Mouse (Mus musculus): ENCODE results near the gene Catsperg1. TPM values are rescaled to one million over a fixed set of nuclear protein-coding genes. Genes with fewer than 3 reads are reported as not detected.

Gene Catsperg1
- polyA plus RNA-seq, 1 experiment from 2014 or later, result 1.2 TPM

DNA sequence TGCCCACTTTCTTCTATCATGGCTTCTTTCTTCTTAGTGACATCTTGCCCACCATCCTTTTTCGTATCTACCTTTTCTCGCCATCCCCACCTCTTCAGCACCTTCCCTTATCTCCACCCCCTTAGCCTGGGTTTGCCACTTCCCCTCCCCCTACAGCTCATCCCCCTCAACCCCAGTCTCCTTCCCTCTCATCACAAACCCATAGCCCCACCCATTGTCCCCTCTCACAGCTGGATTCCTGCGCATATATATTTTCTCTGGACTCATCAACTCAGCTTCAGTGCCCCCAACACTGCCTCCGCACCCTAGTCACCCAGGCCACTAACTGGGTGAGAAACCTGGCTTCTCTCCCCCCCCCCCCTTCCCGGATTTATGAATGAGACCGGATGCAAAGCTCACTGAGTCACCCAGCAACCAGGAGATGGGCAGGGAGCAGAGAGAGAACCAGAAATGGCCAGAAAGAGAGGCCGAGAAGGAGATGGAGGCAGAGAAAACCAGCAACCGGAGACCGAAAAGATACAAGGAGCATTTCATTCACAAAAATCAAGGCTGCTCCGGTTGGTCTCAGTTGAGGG is 45.6 kb downstream of the Catsperg1 start:
- Histone ChIP-seq H3K4me3 (peak overlapping the region; percentile 64), H3K9ac (peak overlapping the region; percentile 75), H3K27ac (peak overlapping the region; percentile 81; the same call in 1 of the 2 replicates), H3K4me1 (peaks cover 49% of the 10 kb centered on the region), H3K27me3 (peaks cover 41% of the 10 kb centered on the region), H3K9me3 (replicated peaks) (no peaks in the 10 kb centered on the region), H3K36me3 (ENCODE audit: poor library complexity, severe bottlenecking) (peaks cover 14% of the 10 kb centered on the region), H3K4me2 (peak overlapping the region; percentile 81)
- ATAC-seq, result no peak
- 2% methylated on average over 10 of the region's 10 CpGs for WGBS

DNA sequence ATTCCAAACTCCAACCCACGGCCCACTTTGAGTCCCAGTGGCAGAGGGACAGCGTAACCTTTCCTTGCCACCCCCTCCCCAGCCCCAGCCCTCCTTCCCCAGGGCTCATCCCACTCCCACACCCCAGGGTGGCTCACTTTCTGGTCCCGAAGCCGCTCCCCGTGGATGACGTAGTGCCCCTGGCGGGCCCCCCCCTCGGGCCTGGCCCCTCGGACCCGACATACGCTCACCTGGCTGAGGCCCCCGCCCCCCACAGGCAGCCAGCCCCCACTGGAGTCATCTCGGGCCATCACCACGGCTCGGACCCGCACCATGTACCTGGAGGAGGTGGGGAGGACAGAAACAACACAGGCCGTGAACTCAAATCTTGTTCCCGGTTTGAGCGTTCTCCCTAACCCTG is 46.2 kb downstream of the Catsperg1 start:
- WGBS, result 13% methylated on average over 19 of the region's 19 CpGs
- ATAC-seq, result no peak
- peaks cover 9% of the 10 kb centered on the region for H3K36me3 ChIP-seq (ENCODE audit: poor library complexity, severe bottlenecking)
- no peaks in the 10 kb centered on the region for H3K9me3 ChIP-seq (replicated peaks)
- peaks cover 46% of the 10 kb centered on the region for H3K4me1 ChIP-seq
- H3K9ac ChIP-seq, result peak overlapping the region; percentile 43
- peak overlapping the region; percentile 81 for H3K4me2 ChIP-seq
- peaks cover 35% of the 10 kb centered on the region for H3K27me3 ChIP-seq
- peak overlapping the region; percentile 64 for H3K4me3 ChIP-seq
- H3K27ac ChIP-seq, result no peak overlapping the region

DNA sequence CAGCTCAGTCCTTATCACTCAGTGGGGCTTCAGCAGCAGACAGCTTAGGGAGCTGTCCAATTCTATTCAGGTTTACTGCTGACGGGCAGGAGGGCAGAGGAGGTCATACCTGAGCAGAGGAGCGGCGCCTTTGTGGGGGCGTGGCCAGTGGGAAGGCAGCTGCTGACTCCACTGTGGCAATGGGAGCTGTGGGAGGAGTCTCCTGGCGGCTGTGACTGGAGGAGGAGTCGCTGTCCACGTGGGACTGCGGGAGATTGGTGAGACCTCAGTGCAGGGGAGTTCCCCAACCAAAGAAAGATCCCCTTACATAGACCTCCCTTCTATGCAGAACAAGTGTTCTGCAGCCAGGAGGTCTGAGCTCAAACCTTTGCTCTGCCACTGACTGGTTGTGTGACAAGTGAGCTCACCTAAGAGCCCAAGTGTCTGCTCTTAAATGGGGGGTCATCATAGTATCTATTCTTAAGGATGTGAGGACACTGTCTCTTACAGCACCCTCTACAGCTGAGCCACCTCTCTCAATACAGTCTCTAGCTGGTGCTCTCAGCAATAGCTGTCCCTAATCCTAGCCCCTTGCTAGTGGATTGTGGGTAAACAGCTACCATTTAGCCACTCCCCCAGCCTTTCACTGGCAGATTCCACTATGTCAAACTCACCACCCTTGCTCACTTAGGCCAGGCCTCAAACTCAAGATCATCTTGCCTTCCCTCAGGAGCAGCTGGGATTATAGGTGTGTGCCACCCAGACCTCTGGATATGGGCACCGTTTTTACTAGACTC is 50.9 kb downstream of the Catsperg1 start:
- Histone ChIP-seq H3K27ac (no peak overlapping the region), H3K9ac (no peak overlapping the region), H3K4me1 (peaks cover 7% of the 10 kb centered on the region), H3K36me3 (ENCODE audit: poor library complexity, severe bottlenecking) (peaks cover 22% of the 10 kb centered on the region), H3K4me2 (no peak overlapping the region), H3K27me3 (peaks cover 30% of the 10 kb centered on the region), H3K9me3 (replicated peaks) (no peaks in the 10 kb centered on the region), H3K4me3 (no peak overlapping the region)
- WGBS, result 22% methylated on average over 9 of the region's 9 CpGs
- no peak for ATAC-seq

DNA sequence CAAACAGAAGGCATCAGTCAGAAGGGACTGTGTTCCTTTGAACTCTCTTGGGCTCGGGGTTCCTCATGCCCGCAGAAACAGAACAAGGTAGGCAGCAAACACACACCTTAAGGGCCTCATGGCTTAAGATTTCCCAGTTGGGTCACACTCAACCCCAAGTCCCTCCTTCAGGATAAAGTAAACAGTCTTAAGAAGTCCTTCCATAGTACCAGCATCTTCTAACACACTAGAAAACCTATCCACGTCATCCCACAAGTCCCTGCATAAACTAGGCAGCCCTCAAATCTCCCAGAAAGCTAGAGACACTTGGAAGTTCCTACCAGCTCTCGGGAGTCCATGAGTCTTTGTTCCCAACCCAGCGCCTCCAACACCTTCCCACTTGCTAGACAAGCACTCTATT is 51.5 kb downstream of the Catsperg1 start:
- Histone ChIP-seq H3K9ac (no peak overlapping the region), H3K27ac (no peak overlapping the region), H3K4me2 (no peak overlapping the region), H3K36me3 (ENCODE audit: poor library complexity, severe bottlenecking) (peaks cover 22% of the 10 kb centered on the region), H3K27me3 (peaks cover 25% of the 10 kb centered on the region), H3K9me3 (replicated peaks) (no peaks in the 10 kb centered on the region), H3K4me3 (no peak overlapping the region), H3K4me1 (0 out of 2 replicates have a peak, but pooled peaks cover under 1% of the 10 kb centered on the region)
- no peak for ATAC-seq
- WGBS, result 85% methylated on average over 5 of the region's 5 CpGs

DNA sequence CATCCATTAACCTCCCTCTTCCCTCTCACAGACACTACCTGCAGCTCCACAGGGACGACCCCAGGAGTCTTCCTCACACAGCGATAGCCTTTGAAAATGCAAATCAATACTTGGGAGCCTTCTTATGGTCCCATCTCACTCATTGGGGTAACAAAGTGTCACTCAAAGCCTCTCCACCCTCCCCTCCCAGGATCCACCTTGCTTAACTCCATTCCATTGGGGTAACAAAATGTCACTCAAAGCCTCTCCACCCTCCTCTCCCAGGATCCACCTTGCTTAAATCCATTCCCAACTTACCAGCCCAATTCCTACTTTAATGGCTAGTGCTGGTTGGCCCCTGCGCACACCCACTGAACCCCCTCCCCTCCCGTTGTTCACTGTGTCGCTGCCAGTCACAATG is 55.6 kb downstream of the Catsperg1 start:
- 0% methylated on average over 5 of the region's 5 CpGs for WGBS
- Histone ChIP-seq H3K4me1 (peaks cover 10% of the 10 kb centered on the region), H3K4me3 (no peak overlapping the region), H3K27me3 (peaks cover 25% of the 10 kb centered on the region), H3K36me3 (ENCODE audit: poor library complexity, severe bottlenecking) (peaks cover 18% of the 10 kb centered on the region), H3K9me3 (replicated peaks) (no peaks in the 10 kb centered on the region), H3K9ac (no peak overlapping the region), H3K4me2 (no peak overlapping the region), H3K27ac (no peak overlapping the region)
- ATAC-seq, result no peak

DNA sequence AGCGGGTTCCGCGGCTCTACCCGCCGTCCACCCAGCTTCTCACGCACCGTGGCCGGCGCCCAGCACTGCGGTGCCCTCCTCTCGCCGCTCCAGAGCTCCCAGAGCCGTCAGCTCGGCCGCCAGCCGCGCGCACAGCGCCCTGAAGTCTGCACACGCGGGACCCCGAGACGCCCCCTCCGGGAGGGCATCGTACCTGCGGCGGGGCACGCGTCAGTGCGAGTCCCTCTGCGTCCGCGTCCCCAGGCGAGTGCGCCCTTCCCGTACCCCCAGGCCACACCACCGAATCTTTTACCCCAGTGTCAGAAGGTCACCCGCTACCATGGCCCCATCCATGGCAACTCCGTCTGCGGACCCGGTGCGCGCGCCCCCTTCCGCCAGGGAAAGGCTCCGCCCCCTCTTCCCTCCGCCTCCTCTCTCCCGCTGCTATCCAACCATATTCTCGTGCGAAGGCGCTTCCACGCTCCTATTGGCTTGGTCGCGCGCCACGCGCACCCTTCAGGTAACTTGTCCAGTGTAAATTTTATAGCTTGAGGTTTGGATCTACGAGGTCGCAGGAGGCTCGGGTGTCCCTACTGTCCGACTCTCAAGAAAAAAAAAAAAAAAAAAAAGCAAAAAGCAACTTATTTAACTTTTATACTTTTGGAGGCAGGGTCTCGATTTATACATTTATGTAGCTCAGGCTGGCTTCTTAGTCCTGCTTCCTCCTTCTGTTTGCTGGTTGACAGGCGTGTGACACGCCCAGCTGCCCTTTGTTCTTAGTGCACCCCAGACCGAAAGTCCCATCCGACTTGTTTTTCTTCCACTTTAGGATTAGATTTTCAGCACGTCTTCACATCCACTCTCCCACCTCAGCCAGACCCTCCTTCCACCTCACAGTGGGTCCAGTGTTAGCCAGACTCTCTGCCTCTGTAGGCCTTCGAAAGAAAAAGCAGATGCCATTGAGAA is 57.7 kb downstream of the Catsperg1 start, which contains the start of gene Fam98c:
Fam98c (minus strand) TSS at position 397 of the 945 bp plus-strand sequence.
- H3K4me3 ChIP-seq, result peak within 1 kb of the TSS; percentile 75
- 4% methylated on average over 58 of the region's 68 CpGs for WGBS
- H3K9ac ChIP-seq, result peak within 1 kb of the TSS; percentile 80
- peaks cover 3% of the 10 kb centered on the region; the same call in 1 of the 2 replicates for H3K36me3 ChIP-seq (ENCODE audit: poor library complexity, severe bottlenecking)
- H3K9me3 ChIP-seq (replicated peaks), result no peaks in the 10 kb centered on the region
- H3K4me1 ChIP-seq, result peaks cover 10% of the 10 kb centered on the region
- peak within 1 kb of the TSS; percentile 90 for H3K27ac ChIP-seq
- peaks cover 25% of the 10 kb centered on the region for H3K27me3 ChIP-seq
- ATAC-seq, result peak; percentile 77
- peak within 1 kb of the TSS; percentile 98 for H3K4me2 ChIP-seq

- peak overlapping the region; percentile 90 for H3K27ac ChIP-seq
- ATAC-seq, result peak; percentile 93
- peak overlapping the region; percentile 80 for H3K9ac ChIP-seq
- H3K4me3 ChIP-seq, result peak overlapping the region; percentile 75
- peaks cover 10% of the 10 kb centered on the region for H3K4me1 ChIP-seq
- H3K4me2 ChIP-seq, result peak overlapping the region; percentile 98
- no peaks in the 10 kb centered on the region for H3K36me3 ChIP-seq (ENCODE audit: poor library complexity, severe bottlenecking)
- no peaks in the 10 kb centered on the region for H3K9me3 ChIP-seq (replicated peaks)
- peaks cover 25% of the 10 kb centered on the region for H3K27me3 ChIP-seq
- 8% methylated on average over 37 of the region's 37 CpGs for WGBS
Measured at GRCm38 (mm10) chr7:29155196-29155837, 58.5 kb downstream of the Catsperg1 start.

GRCm38 (mm10) chr7:29154018-29154720 is 59.7 kb downstream of the Catsperg1 start:
- peaks cover 17% of the 10 kb centered on the region for H3K27me3 ChIP-seq
- no peak overlapping the region for H3K9ac ChIP-seq
- peaks cover 10% of the 10 kb centered on the region for H3K4me1 ChIP-seq
- no peak overlapping the region for H3K4me3 ChIP-seq
- H3K4me2 ChIP-seq, result no peak overlapping the region
- H3K27ac ChIP-seq, result no peak overlapping the region
- H3K9me3 ChIP-seq (replicated peaks), result no peaks in the 10 kb centered on the region
- no peak for ATAC-seq
- H3K36me3 ChIP-seq (ENCODE audit: poor library complexity, severe bottlenecking), result no peaks in the 10 kb centered on the region
- WGBS, result 98% methylated on average over 14 of the region's 14 CpGs

DNA sequence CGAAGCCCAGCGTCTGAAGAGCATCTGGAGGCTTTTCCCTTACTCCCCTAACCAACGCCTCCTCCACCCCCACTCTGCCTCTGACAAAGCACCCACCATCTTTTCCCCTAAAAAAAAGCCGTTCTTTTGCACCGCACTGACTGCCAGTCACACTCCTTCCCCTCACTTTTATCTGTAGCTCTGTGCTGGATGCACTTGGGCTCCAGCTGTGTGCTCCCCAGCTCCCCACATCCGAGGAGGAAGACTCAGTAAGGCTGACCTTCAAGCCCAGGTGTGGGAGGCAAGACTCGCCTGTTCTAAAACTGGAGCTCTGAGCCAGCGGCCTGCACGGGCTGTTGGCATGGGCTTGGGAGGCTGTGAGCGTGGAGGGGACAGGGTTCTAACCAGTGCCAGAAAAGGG is 62.3 kb downstream of the Catsperg1 start:
- Histone ChIP-seq H3K27me3 (0 out of 2 replicates have a peak, but pooled peaks cover 2% of the 10 kb centered on the region), H3K9me3 (replicated peaks) (no peaks in the 10 kb centered on the region), H3K36me3 (ENCODE audit: poor library complexity, severe bottlenecking) (no peaks in the 10 kb centered on the region), H3K9ac (no peak overlapping the region), H3K4me3 (no peak overlapping the region), H3K4me1 (peaks cover 9% of the 10 kb centered on the region), H3K4me2 (no peak overlapping the region), H3K27ac (no peak overlapping the region)
- 72% methylated on average over 10 of the region's 10 CpGs for WGBS
- no peak for ATAC-seq

DNA sequence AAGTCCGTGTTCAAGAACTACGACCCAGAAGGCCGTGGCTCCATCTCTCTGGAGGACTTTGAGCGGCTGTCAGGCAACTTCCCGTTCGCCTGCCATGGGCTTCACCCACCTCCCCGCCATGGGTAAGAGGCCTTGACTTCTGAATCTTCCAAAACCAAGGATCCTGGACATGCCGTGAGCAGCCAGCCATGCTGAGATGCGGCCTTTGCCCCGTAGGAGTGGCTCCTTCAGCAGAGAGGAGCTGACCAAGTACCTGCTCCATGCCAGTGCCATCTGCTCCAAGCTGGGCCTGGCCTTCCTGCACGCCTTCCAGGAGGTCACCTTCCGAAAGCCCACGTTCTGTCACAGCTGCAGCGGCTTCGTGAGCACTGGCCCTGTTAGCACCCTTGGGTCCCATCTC is 65.1 kb downstream of the Catsperg1 start:
- H3K36me3 ChIP-seq (ENCODE audit: poor library complexity, severe bottlenecking), result no peaks in the 10 kb centered on the region
- H3K4me2 ChIP-seq, result no peak overlapping the region
- no peaks in the 10 kb centered on the region for H3K9me3 ChIP-seq (replicated peaks)
- H3K9ac ChIP-seq, result no peak overlapping the region
- H3K4me1 ChIP-seq, result no peaks in the 10 kb centered on the region
- H3K4me3 ChIP-seq, result no peak overlapping the region
- H3K27me3 ChIP-seq, result no peaks in the 10 kb centered on the region
- 90% methylated on average over 15 of the region's 15 CpGs for WGBS
- H3K27ac ChIP-seq, result no peak overlapping the region
- ATAC-seq, result no peak

Data from forebrain, embryonic 13.5 days (tissue).